Mouse (Mus musculus): ENCODE measurements around the gene Atp12a. TPM values are rescaled to one million over a fixed set of nuclear protein-coding genes. Genes with fewer than 3 reads are reported as not detected.

Atp12a gene
- polyA plus RNA-seq, 1 experiment from 2014 or later: not detected

- peak overlapping the region; percentile 15; the same call in 1 of the 2 replicates for H3K27ac ChIP-seq (ENCODE audit: low read depth, low read length)
- 15% methylated on average over 2 of the region's 2 CpGs for WGBS (ENCODE audit: insufficient replicate concordance)
- ATAC-seq (replicated peaks; ENCODE audit: insufficient number of reproducible peaks, low FRiP score, low TSS enrichment): no peak
Measured at GRCm38 (mm10) chr14:56393704-56394312, 28.9 kb downstream of the Atp12a start.

GRCm38 (mm10) chr14:56398001-56398400 is 33.1 kb downstream of the Atp12a start:
- Histone ChIP-seq H3K9me3 (replicated peaks; ENCODE audit: control insufficient read depth, low read length) (no peaks in the 10 kb centered on the region), H3K36me3 (ENCODE audit: control insufficient read depth, insufficient read depth, low read length) (no peaks in the 10 kb centered on the region), H3K4me3 (ENCODE audit: low read depth, low read length) (no peak overlapping the region), H3K9ac (ENCODE audit: low read depth, low read length) (no peak overlapping the region), H3K4me1 (ENCODE audit: control insufficient read depth, insufficient read depth, low read length) (peaks cover 7% of the 10 kb centered on the region; the same call in 1 of the 2 replicates), H3K4me2 (no peak overlapping the region), H3K27me3 (ENCODE audit: control insufficient read depth, insufficient read depth, low read length) (no peaks in the 10 kb centered on the region), H3K27ac (ENCODE audit: low read depth, low read length) (no peak overlapping the region)
- ATAC-seq (replicated peaks; ENCODE audit: insufficient number of reproducible peaks, low FRiP score, low TSS enrichment): no peak

More at GRCm38 (mm10) chr14:56393704-56394312, 28.9 kb downstream of the Atp12a start:
- Histone ChIP-seq H3K9ac (ENCODE audit: low read depth, low read length) (no peak overlapping the region), H3K4me2 (no peak overlapping the region), H3K9me3 (replicated peaks; ENCODE audit: control insufficient read depth, low read length) (no peaks in the 10 kb centered on the region), H3K27me3 (ENCODE audit: control insufficient read depth, insufficient read depth, low read length) (no peaks in the 10 kb centered on the region), H3K36me3 (ENCODE audit: control insufficient read depth, insufficient read depth, low read length) (no peaks in the 10 kb centered on the region), H3K4me3 (ENCODE audit: low read depth, low read length) (no peak overlapping the region), H3K4me1 (ENCODE audit: control insufficient read depth, insufficient read depth, low read length) (peaks cover 7% of the 10 kb centered on the region; the same call in 1 of the 2 replicates)

GRCm38 (mm10) chr14:56402311-56403071 is 37.6 kb downstream of the Atp12a start, which contains the start of gene Rnf17:
Gene Rnf17 (plus strand): TSS chr14:56402581.
- ATAC-seq (replicated peaks; ENCODE audit: insufficient number of reproducible peaks, low FRiP score, low TSS enrichment): no peak; the same call in 1 of the 2 replicates
- H3K36me3 ChIP-seq (ENCODE audit: control insufficient read depth, insufficient read depth, low read length): no peaks in the 10 kb centered on the region
- H3K9ac ChIP-seq (ENCODE audit: low read depth, low read length): no peak within 1 kb of the TSS
- H3K27me3 ChIP-seq (ENCODE audit: control insufficient read depth, insufficient read depth, low read length): no peaks in the 10 kb centered on the region
- WGBS (ENCODE audit: insufficient replicate concordance): 53% methylated on average over 34 of the region's 34 CpGs
- H3K27ac ChIP-seq (ENCODE audit: low read depth, low read length): no peak within 1 kb of the TSS
- no peaks in the 10 kb centered on the region for H3K4me1 ChIP-seq (ENCODE audit: control insufficient read depth, insufficient read depth, low read length)
- H3K9me3 ChIP-seq (replicated peaks; ENCODE audit: control insufficient read depth, low read length): no peaks in the 10 kb centered on the region
- peak within 1 kb of the TSS; percentile 52 for H3K4me2 ChIP-seq
- peak within 1 kb of the TSS; percentile 25; the same call in 1 of the 2 replicates for H3K4me3 ChIP-seq (ENCODE audit: low read depth, low read length)

GRCm38 (mm10) chr14:56403072-56403375 is 38.2 kb downstream of the Atp12a start:
- no peak overlapping the region; the same call in 1 of the 2 replicates for H3K4me3 ChIP-seq (ENCODE audit: low read depth, low read length)

More at GRCm38 (mm10) chr14:56403072-56403375, 38.2 kb downstream of the Atp12a start:
- no peaks in the 10 kb centered on the region for H3K4me1 ChIP-seq (ENCODE audit: control insufficient read depth, insufficient read depth, low read length)
- WGBS (ENCODE audit: insufficient replicate concordance): 84% methylated on average over 2 of the region's 2 CpGs
- H3K4me2 ChIP-seq: no peak overlapping the region; the same call in 1 of the 2 replicates
- H3K36me3 ChIP-seq (ENCODE audit: control insufficient read depth, insufficient read depth, low read length): no peaks in the 10 kb centered on the region
- no peaks in the 10 kb centered on the region for H3K27me3 ChIP-seq (ENCODE audit: control insufficient read depth, insufficient read depth, low read length)
- no peaks in the 10 kb centered on the region for H3K9me3 ChIP-seq (replicated peaks; ENCODE audit: control insufficient read depth, low read length)
- no peak overlapping the region for H3K9ac ChIP-seq (ENCODE audit: low read depth, low read length)
- no peak overlapping the region for H3K27ac ChIP-seq (ENCODE audit: low read depth, low read length)
- ATAC-seq (replicated peaks; ENCODE audit: insufficient number of reproducible peaks, low FRiP score, low TSS enrichment): no peak

Other genes starting within 250 kb of the Atp12a start
- gene Gzme, start 244.4 kb upstream of the Atp12a start, polyA plus RNA-seq (2014; fragmentation: Nextera tagmentation; extraction: Ambion mirVana): not detected in 2 replicates
- not detected in 2 replicates for gene Gzmd, start 232.5 kb upstream of the Atp12a start, polyA plus RNA-seq (2014; fragmentation: Nextera tagmentation; extraction: Ambion mirVana)
- not detected in 2 replicates for gene Gzmg, start 205.5 kb upstream of the Atp12a start, polyA plus RNA-seq (2014; fragmentation: Nextera tagmentation; extraction: Ambion mirVana)
- gene Gzmn, start 190.5 kb upstream of the Atp12a start, polyA plus RNA-seq (2014; fragmentation: Nextera tagmentation; extraction: Ambion mirVana): not detected in 2 replicates
- not detected in 2 replicates for gene Gzmf, start 153.7 kb upstream of the Atp12a start, polyA plus RNA-seq (2014; fragmentation: Nextera tagmentation; extraction: Ambion mirVana)
- gene Gzmc, start 130.4 kb upstream of the Atp12a start, polyA plus RNA-seq (2014; fragmentation: Nextera tagmentation; extraction: Ambion mirVana): not detected in 2 replicates
- not detected in 2 replicates for gene Gzmb, start 102.8 kb upstream of the Atp12a start, polyA plus RNA-seq (2014; fragmentation: Nextera tagmentation; extraction: Ambion mirVana)
- gene Rnf17, start 37.5 kb downstream of the Atp12a start, polyA plus RNA-seq (2014; fragmentation: Nextera tagmentation; extraction: Ambion mirVana): 3.2 and 4.8 TPM in 2 replicates
- gene Cenpj, start 210.4 kb downstream of the Atp12a start, polyA plus RNA-seq (2014; fragmentation: Nextera tagmentation; extraction: Ambion mirVana): 9.3 and 13.0 TPM in 2 replicates
- 8.9 and 12.6 TPM in 2 replicates for gene Parp4, start 210.6 kb downstream of the Atp12a start, polyA plus RNA-seq (2014; fragmentation: Nextera tagmentation; extraction: Ambion mirVana)

All from heart, embryonic 11.5 days (tissue).